Mouse (Mus musculus): ENCODE data around the gene Shmt2. TPM values are rescaled to one million over a fixed set of nuclear protein-coding genes. Genes with fewer than 3 reads are reported as not detected.

The Shmt2 gene
- 45.3 and 46.6 TPM in 2 replicates for polyA plus RNA-seq (2012; rRNA removed)

- DNase-seq (ENCODE audit: extremely low spot score in 1 of 2, low spot score in 1 of 2), result peak; percentile 72 to 91
Observed at GRCm38 (mm10) chr10:127522088-127522581, at the start of gene Shmt2. Shmt2 (minus strand) TSS chr10:127522444.

- DNase-seq (ENCODE audit: extremely low spot score in 1 of 2, low spot score in 1 of 2), result no peak
Observed at GRCm38 (mm10) chr10:127570937-127571641, 48.8 kb upstream of the Shmt2 start.

GRCm38 (mm10) chr10:127570384-127570783 lies 48.1 kb upstream of the Shmt2 start:
- DNase-seq (ENCODE audit: extremely low spot score in 1 of 2, low spot score in 1 of 2), result no peak

- peak; percentile 45 to 85 for DNase-seq (ENCODE audit: extremely low spot score in 1 of 2, low spot score in 1 of 2)
Observed at GRCm38 (mm10) chr10:127569450-127569849, 47.2 kb upstream of the Shmt2 start.

- no peak for DNase-seq (ENCODE audit: extremely low spot score in 1 of 2, low spot score in 1 of 2)
Observed at GRCm38 (mm10) chr10:127566553-127567326, 44.5 kb upstream of the Shmt2 start.

- peak in 1 of 2 experiments; percentile 27 for DNase-seq (ENCODE audit: extremely low spot score in 1 of 2, low spot score in 1 of 2)
Observed at GRCm38 (mm10) chr10:127564301-127564700, 42.1 kb upstream of the Shmt2 start.

- DNase-seq (ENCODE audit: extremely low spot score in 1 of 2, low spot score in 1 of 2), result no peak
Observed at GRCm38 (mm10) chr10:127563840-127564239, 41.6 kb upstream of the Shmt2 start.

- no peak for DNase-seq (ENCODE audit: extremely low spot score in 1 of 2, low spot score in 1 of 2)
Observed at GRCm38 (mm10) chr10:127561145-127561544, 38.9 kb upstream of the Shmt2 start.

- DNase-seq (ENCODE audit: extremely low spot score in 1 of 2, low spot score in 1 of 2), result no peak
Observed at GRCm38 (mm10) chr10:127557397-127557796, 35.2 kb upstream of the Shmt2 start.

- DNase-seq (ENCODE audit: extremely low spot score in 1 of 2, low spot score in 1 of 2), result no peak
Observed at GRCm38 (mm10) chr10:127555703-127556102, 33.5 kb upstream of the Shmt2 start.

- no peak for DNase-seq (ENCODE audit: extremely low spot score in 1 of 2, low spot score in 1 of 2)
Observed at GRCm38 (mm10) chr10:127549892-127550291, 27.6 kb upstream of the Shmt2 start.

GRCm38 (mm10) chr10:127548236-127548635 lies 26.0 kb upstream of the Shmt2 start:
- no peak for DNase-seq (ENCODE audit: extremely low spot score in 1 of 2, low spot score in 1 of 2)

GRCm38 (mm10) chr10:127546505-127546904 lies 24.3 kb upstream of the Shmt2 start:
- DNase-seq (ENCODE audit: extremely low spot score in 1 of 2, low spot score in 1 of 2), result no peak

GRCm38 (mm10) chr10:127544375-127544774 lies 22.1 kb upstream of the Shmt2 start:
- no peak for DNase-seq (ENCODE audit: extremely low spot score in 1 of 2, low spot score in 1 of 2)

GRCm38 (mm10) chr10:127543916-127544315 lies 21.7 kb upstream of the Shmt2 start:
- DNase-seq (ENCODE audit: extremely low spot score in 1 of 2, low spot score in 1 of 2), result no peak

- no peak for DNase-seq (ENCODE audit: extremely low spot score in 1 of 2, low spot score in 1 of 2)
Observed at GRCm38 (mm10) chr10:127542720-127543119, 20.5 kb upstream of the Shmt2 start.

GRCm38 (mm10) chr10:127542084-127542483 lies 19.8 kb upstream of the Shmt2 start:
- no peak for DNase-seq (ENCODE audit: extremely low spot score in 1 of 2, low spot score in 1 of 2)

GRCm38 (mm10) chr10:127541510-127541909 lies 19.3 kb upstream of the Shmt2 start:
- no peak for DNase-seq (ENCODE audit: extremely low spot score in 1 of 2, low spot score in 1 of 2)

GRCm38 (mm10) chr10:127537854-127538583 lies 15.8 kb upstream of the Shmt2 start:
- DNase-seq (ENCODE audit: extremely low spot score in 1 of 2, low spot score in 1 of 2), result peak; percentile 64 to 93

GRCm38 (mm10) chr10:127536586-127537314 lies 14.5 kb upstream of the Shmt2 start:
- DNase-seq (ENCODE audit: extremely low spot score in 1 of 2, low spot score in 1 of 2), result peak in 1 of 2 experiments; percentile 59

Measured in frontal cortex, adult 2 months (tissue).